Mouse (Mus musculus) thymus, adult 2 months (tissue): ENCODE data around the gene Tmem189. TPM values are rescaled to one million over a fixed set of nuclear protein-coding genes. Genes with fewer than 3 reads are reported as not detected.

Experiments
- DNase-seq: peaks from one replicate; pipeline ENCODE4 v3.0.0; 2021
- H3K27ac ChIP-seq: fragments of 200-500 bp; 2 replicates; pipeline ENCODE4 v1.5.1; 2012; ENCODE audit warnings: low read length, control low read depth; ENCODE audit not compliant: control insufficient read depth, insufficient read depth
- H3K27me3 ChIP-seq: fragments of 200-500 bp; 2 replicates; pipeline ENCODE4 v1.6.1; 2012; ENCODE audit warnings: mild to moderate bottlenecking, low read length, moderate library complexity, mixed read lengths; ENCODE audit not compliant: control insufficient read depth, insufficient read depth
- H3K36me3 ChIP-seq: fragments of 200-500 bp; 2 replicates; pipeline ENCODE4 v1.6.1; 2012; ENCODE audit warnings: mild to moderate bottlenecking, low read length, moderate library complexity; ENCODE audit not compliant: control insufficient read depth, insufficient read depth
- H3K4me1 ChIP-seq: fragments of 200-500 bp; replicated peaks from 2 replicates; pipeline ENCODE4 v1.6.1; 2012; ENCODE audit warnings: low read length; ENCODE audit not compliant: control insufficient read depth, insufficient read depth
- H3K4me3 ChIP-seq: fragments of 200-500 bp; 2 replicates; pipeline ENCODE4 v1.5.1; 2012; ENCODE audit warnings: mild to moderate bottlenecking, low read length, control low read depth, moderate library complexity; ENCODE audit not compliant: control insufficient read depth, insufficient read depth
- CTCF ChIP-seq: fragments of 200-500 bp; IDR thresholded peaks from 2 replicates; pipeline ENCODE4 v1.5.1; 2012; ENCODE audit warnings: mild to moderate bottlenecking, control low read depth, low read length, moderate library complexity, borderline replicate concordance; ENCODE audit not compliant: control insufficient read depth, poor library complexity, insufficient read depth; ENCODE audit errors: extremely low read depth
- POLR2A ChIP-seq: fragments of 200-500 bp; IDR thresholded peaks from 2 replicates; pipeline ENCODE4 v1.6.1; 2012; ENCODE audit warnings: mild to moderate bottlenecking, low read length, control low read depth, moderate library complexity; ENCODE audit not compliant: control insufficient read depth, poor library complexity, insufficient read depth; ENCODE audit errors: extremely low read depth
- WGBS: fragments of 180-500 bp; shearing (Covaris S2); methylation state at CpG from one replicate; pipeline ENCODE4 v1.1.7; 2018; 5-methylcytosine and 5-hydroxymethylcytosine counted together
- polyA plus RNA-seq: library from polyadenylated mRNA; depleted of rRNA; stranded (reverse); fragments of >200 nt; gene quantifications from 2 replicates; pipeline ENCODE4 v1.2.3, GENCODE M21; 2012; rRNA removed

The Tmem189 gene
- 209 and 215 TPM in 2 replicates for polyA plus RNA-seq

- no peak for TF ChIP-seq CTCF
- TF ChIP-seq POLR2A = no peak
- DNase-seq = peak; percentile 43
- H3K36me3 ChIP-seq = no peaks in the 10 kb centered on the region
- no peak within 1 kb of the TSS for H3K27ac ChIP-seq
- H3K27me3 ChIP-seq = no peaks in the 10 kb centered on the region; the same call in 1 of the 2 replicates
- peak within 1 kb of the TSS; percentile 64 for H3K4me3 ChIP-seq
- WGBS = under 1% methylated on average over 99 of the region's 99 CpGs
- peaks cover 13% of the 10 kb centered on the region for H3K4me1 ChIP-seq
Observed at GRCm38 (mm10) chr2:167689501-167690218, at the start of gene Tmem189. Gene Tmem189, minus strand, starts transcription at chr2:167689822.

DNA sequence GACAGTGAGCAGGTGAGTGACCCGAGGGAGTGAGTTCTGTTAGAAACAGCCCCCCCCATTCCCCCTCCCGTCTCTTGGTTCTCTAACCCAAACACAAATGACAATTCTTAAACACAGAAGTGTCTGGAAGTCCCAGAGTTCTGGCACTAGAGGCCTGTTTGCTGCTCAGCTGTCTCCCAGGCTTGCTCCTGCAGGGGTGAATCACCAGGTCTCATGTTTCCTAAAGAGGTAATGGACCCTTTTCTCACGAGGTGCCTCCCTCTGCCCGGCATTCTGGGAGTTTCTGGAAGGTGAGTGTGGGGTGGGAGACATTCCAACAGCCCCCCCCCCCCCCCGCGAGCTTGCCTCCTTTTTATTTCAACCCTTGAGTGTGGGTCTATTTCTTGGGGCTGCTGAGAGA lies 49.4 kb upstream of the Tmem189 start:
- no peak overlapping the region for H3K4me3 ChIP-seq
- no peak for DNase-seq
- H3K36me3 ChIP-seq = no peaks in the 10 kb centered on the region
- 69% methylated on average over 6 of the region's 6 CpGs for WGBS
- TF ChIP-seq CTCF (no peak), POLR2A (no peak)
- H3K27ac ChIP-seq = no peak overlapping the region
- no peaks in the 10 kb centered on the region for H3K27me3 ChIP-seq
- H3K4me1 ChIP-seq = no peaks in the 10 kb centered on the region

DNA sequence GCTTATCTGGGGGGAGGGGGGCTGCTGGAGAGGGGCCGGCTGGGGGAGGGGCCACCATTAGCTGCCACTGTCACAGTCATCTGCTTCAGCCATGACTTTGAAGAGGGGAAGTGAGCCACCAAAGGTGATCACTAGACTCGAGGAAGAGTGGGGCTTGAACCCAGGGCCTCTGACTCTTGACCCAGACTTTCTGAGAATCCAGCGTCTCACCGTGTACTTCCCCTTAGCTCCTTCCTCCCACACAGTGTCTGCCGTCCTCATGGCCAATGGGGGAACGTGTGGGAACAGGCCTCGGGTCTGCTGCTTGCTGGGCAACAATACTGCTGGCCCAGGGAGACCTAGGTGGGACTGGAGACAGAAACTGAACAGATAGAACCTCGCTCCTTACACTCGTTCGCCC lies 45.2 kb upstream of the Tmem189 start:
- Histone ChIP-seq H3K4me1 (no peaks in the 10 kb centered on the region), H3K4me3 (no peak overlapping the region), H3K27ac (no peak overlapping the region), H3K27me3 (no peaks in the 10 kb centered on the region), H3K36me3 (no peaks in the 10 kb centered on the region)
- no peak for DNase-seq
- TF ChIP-seq CTCF (no peak), POLR2A (no peak)
- 54% methylated on average over 10 of the region's 10 CpGs for WGBS

DNA sequence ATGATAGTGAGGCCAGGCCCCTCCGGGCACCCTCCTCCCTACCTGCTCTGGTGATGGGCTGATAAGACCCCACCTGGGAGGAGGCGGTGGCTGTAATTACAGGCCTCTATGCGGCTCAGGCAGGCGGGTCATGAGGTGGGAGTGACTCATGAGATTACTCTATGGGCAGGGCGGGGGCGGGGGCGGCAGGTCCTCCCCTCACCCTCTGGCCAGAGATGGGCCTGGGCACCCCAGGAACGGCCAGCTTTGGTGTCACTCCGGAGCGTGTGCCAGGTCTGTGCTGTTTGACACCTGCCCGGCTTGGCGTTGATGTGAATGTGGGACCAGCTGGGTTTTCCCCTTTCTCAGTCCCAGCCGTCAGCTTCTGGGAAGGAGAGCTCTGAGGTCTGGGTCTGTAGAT lies 41.5 kb upstream of the Tmem189 start:
- no peak overlapping the region for H3K27ac ChIP-seq
- no peak for TF ChIP-seq POLR2A
- no peak for TF ChIP-seq CTCF
- H3K27me3 ChIP-seq = no peaks in the 10 kb centered on the region
- H3K4me1 ChIP-seq = 0 out of 2 replicates have a peak, but pooled peaks cover 3% of the 10 kb centered on the region
- H3K36me3 ChIP-seq = no peaks in the 10 kb centered on the region
- H3K4me3 ChIP-seq = no peak overlapping the region
- no peak for DNase-seq
- whole genome bisulfite sequencing = 84% methylated on average over 13 of the region's 13 CpGs

DNA sequence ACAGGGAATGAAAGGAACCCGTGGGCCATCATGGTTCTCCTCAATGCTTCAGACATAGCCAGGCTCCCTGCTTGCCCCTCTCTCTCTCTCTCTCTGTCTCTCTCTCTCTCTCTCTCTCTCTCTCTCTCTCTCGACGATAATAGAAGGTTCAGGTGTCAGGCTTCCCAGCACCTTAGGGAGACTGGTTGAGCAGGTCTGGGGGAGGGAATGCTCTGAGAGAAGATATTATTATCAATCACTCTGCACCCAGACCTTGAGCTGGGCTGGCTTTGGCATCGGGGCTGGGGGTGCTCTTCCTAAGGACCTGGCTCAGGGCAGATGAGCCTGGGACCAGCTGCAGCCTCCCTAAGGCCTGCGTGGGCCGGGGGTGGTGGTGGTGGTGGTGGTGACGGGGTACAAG lies 40.4 kb upstream of the Tmem189 start:
- no peaks in the 10 kb centered on the region for H3K27me3 ChIP-seq
- 0 out of 2 replicates have a peak, but pooled peaks cover 3% of the 10 kb centered on the region for H3K4me1 ChIP-seq
- no peak overlapping the region for H3K27ac ChIP-seq
- WGBS = 69% methylated on average over 7 of the region's 7 CpGs
- TF ChIP-seq POLR2A (no peak), CTCF (no peak)
- no peaks in the 10 kb centered on the region for H3K36me3 ChIP-seq
- DNase-seq = no peak
- H3K4me3 ChIP-seq = no peak overlapping the region

GRCm38 (mm10) chr2:167727161-167727560 lies 37.5 kb upstream of the Tmem189 start:
- no peak for TF ChIP-seq POLR2A
- no peak for TF ChIP-seq CTCF
- no peak overlapping the region for H3K4me3 ChIP-seq
- WGBS = 15% methylated on average over 13 of the region's 13 CpGs
- H3K27ac ChIP-seq = no peak overlapping the region
- DNase-seq = no peak
- H3K36me3 ChIP-seq = no peaks in the 10 kb centered on the region
- H3K27me3 ChIP-seq = no peaks in the 10 kb centered on the region
- peaks cover 18% of the 10 kb centered on the region; the same call in 1 of the 2 replicates for H3K4me1 ChIP-seq
